Comparison of ENCODE assay signal across 20 mouse cellular contexts in genomic region chr15:12675366-12675765, GRCm38 (mm10).
DNase-seq lines count a peak whose midpoint lies in the region; ATAC-seq lines count a peak whose summit lies in the region.
"Had no signal": no experiment of that assay in that cellular context is flagged by ENCODE, and none has a peak within 500 bp of the region (broad histone marks: within the 10 kb centered on the region; RNA-seq: fewer than 3 reads in every experiment).

No protein-coding gene starts in this region.

- 69% methylated on average over 3 of the region's 3 CpGs for WGBS in neural tube, embryonic 15.5 days

- H3K36me3 ChIP-seq in neural tube, embryonic 15.5 days: no peaks in the 10 kb centered on the region
- H3K36me3 ChIP-seq: forebrain, embryonic 15.5 days; heart, embryonic 15.5 days had no signal

- no peaks in the 10 kb centered on the region for H3K9me3 ChIP-seq in neural tube, embryonic 15.5 days (replicated peaks)
- H3K9me3 ChIP-seq: forebrain, embryonic 15.5 days; heart, embryonic 15.5 days had no signal

- no peak overlapping the region for H3K9ac ChIP-seq in neural tube, embryonic 15.5 days (replicated peaks)
- H3K9ac ChIP-seq: forebrain, embryonic 15.5 days; heart, embryonic 15.5 days; hindbrain, embryonic 14.5 days had no signal

- ATAC-seq in neural tube, embryonic 15.5 days (ENCODE audit: low FRiP score): peak; percentile 26; the same call in 1 of the 2 replicates
- ATAC-seq: activated CD4-positive, CD25-positive, alpha-beta regulatory T cell, adult 4 months; forebrain, embryonic 15.5 days; intestine, embryonic 16.5 days; Patski had no signal

- H3K4me1 ChIP-seq in neural tube, embryonic 15.5 days: 0 out of 2 replicates have a peak, but pooled peaks cover 2% of the 10 kb centered on the region
- H3K4me1 ChIP-seq: forebrain, embryonic 15.5 days had no signal

- no peaks in the 10 kb centered on the region for H3K27me3 ChIP-seq in neural tube, embryonic 15.5 days (replicated peaks)
- H3K27me3 ChIP-seq: forebrain, embryonic 15.5 days; heart, embryonic 15.5 days had no signal

- peak overlapping the region; percentile 45; the same call in 1 of the 2 replicates for H3K27ac ChIP-seq in neural tube, embryonic 15.5 days (replicated peaks)
- H3K27ac ChIP-seq: forebrain, embryonic 15.5 days; heart, embryonic 15.5 days; hindbrain, embryonic 14.5 days had no signal

- H3K4me2 ChIP-seq in neural tube, embryonic 15.5 days: no peak overlapping the region
- H3K4me2 ChIP-seq: forebrain, embryonic 15.5 days; heart, embryonic 11.5 days; heart, embryonic 15.5 days; hindbrain, embryonic 14.5 days had no signal

- no peak overlapping the region for H3K4me3 ChIP-seq in neural tube, embryonic 15.5 days (replicated peaks)
- H3K4me3 ChIP-seq: forebrain, embryonic 15.5 days; heart, embryonic 15.5 days had no signal

- peak; percentile 13 for DNase-seq in gastrocnemius, adult 18-20 months (ENCODE audit: low spot score)
- DNase-seq in gastrocnemius, postnatal 10 days: no peak
- peak; percentile 91 for DNase-seq in heart, adult 11 months
- DNase-seq in heart, adult 9 months (ENCODE audit: low spot score in 2 of 2): no peak
- no peak for DNase-seq in neural tube, embryonic 10.5 days (ENCODE audit: extremely low spot score, low spot score)
- DNase-seq in urinary bladder, postnatal 4 days (ENCODE audit: low spot score in 2 of 2): no peak
- DNase-seq: adrenal gland, postnatal 14 days; cerebellum, adult 11-12 months; cerebellum, adult 9-10 months; cerebellum, postnatal 36 days; heart, adult 18-20 months; heart, postnatal 14 days had no signal

Comparison
In these comparisons a context has a peak if more than half of its experiments do, and no peak if none do; other contexts are left out.
1. DNase-seq: peak in gastrocnemius, adult 18-20 months (single experiment) and heart, adult 11 months (single experiment); none in gastrocnemius, postnatal 10 days (single experiment), heart, adult 9 months (0 of 2), neural tube, embryonic 10.5 days (single experiment) and urinary bladder, postnatal 4 days (0 of 2).